Mouse (Mus musculus) heart, postnatal 0 days (tissue): ENCODE measurements around the gene Rcan3.

Source experiments
- CTCF ChIP-seq: IDR thresholded peaks from 2 replicates; pipeline ENCODE4 v1.5.1; 2016; ENCODE audit warnings: antibody characterized with exemption, control low read depth, low read depth
- EP300 ChIP-seq: IDR thresholded peaks from 2 replicates; pipeline ENCODE4 v1.6.1; 2016; ENCODE audit warnings: antibody characterized with exemption, low read depth

GRCm38 (mm10) chr4:135385614-135386013 lies 48.0 kb downstream of the Rcan3 start:
- TF ChIP-seq CTCF: no peak
- TF ChIP-seq EP300: no peak
